Mouse (Mus musculus) forebrain, embryonic 10.5 days (tissue): ENCODE measurements around the gene Mei1. TPM values are rescaled to one million over a fixed set of nuclear protein-coding genes. Genes with fewer than 3 reads are reported as not detected.

ENCODE experiments used
- DNase-seq: peaks from one replicate; pipeline ENCODE4 v3.0.0-alpha.2; 2017; ENCODE audit warnings: low spot score; ENCODE audit errors: extremely low spot score
- H3K27ac ChIP-seq: fragments of 300-500 bp; sonication (generic); 2 replicates; pipeline ENCODE4 v1.5.1; 2016; ENCODE audit warnings: mild to moderate bottlenecking
- H3K27me3 ChIP-seq: fragments of 300-500 bp; sonication (generic); 2 replicates; pipeline ENCODE4 v1.6.1; 2016; ENCODE audit warnings: mild to moderate bottlenecking; ENCODE audit not compliant: poor library complexity, severe bottlenecking
- H3K36me3 ChIP-seq: fragments of 300-500 bp; sonication (generic); replicated peaks from 2 replicates; pipeline ENCODE4 v1.6.1; 2016; ENCODE audit warnings: mild to moderate bottlenecking, moderate library complexity
- H3K4me1 ChIP-seq: fragments of 300-500 bp; sonication (generic); 2 replicates; pipeline ENCODE4 v1.6.1; 2016
- H3K4me3 ChIP-seq: fragments of 300-500 bp; sonication (generic); 2 replicates; pipeline ENCODE4 v1.5.1; 2016; ENCODE audit warnings: mild to moderate bottlenecking, moderate library complexity
- H3K9me3 ChIP-seq: fragments of 300-500 bp; sonication (generic); 2 replicates; pipeline ENCODE4 v1.6.1; 2016; ENCODE audit warnings: mild to moderate bottlenecking, moderate library complexity
- WGBS: fragments of 180-500 bp; shearing (Covaris S2); methylation state at CpG from one replicate; pipeline ENCODE4 v1.1.7; 2016; 5-methylcytosine and 5-hydroxymethylcytosine counted together
- polyA plus RNA-seq: library from polyadenylated mRNA; unstranded; fragments of >200 nt; fragmentation: Nextera tagmentation; extraction: Ambion mirVana; gene quantifications from 2 replicates; pipeline ENCODE4 v1.2.1, GENCODE M21; 2016

Mei1 gene
- polyA plus RNA-seq, 1 experiment from 2014 or later, result 0.11 TPM

GRCm38 (mm10) chr15:82159471-82159870 is 89.7 kb downstream of the Mei1 start:
- 87% methylated on average over 9 of the region's 9 CpGs for WGBS
- peaks cover 47% of the 10 kb centered on the region for H3K36me3 ChIP-seq
- no peaks in the 10 kb centered on the region for H3K9me3 ChIP-seq
- no peak overlapping the region for H3K27ac ChIP-seq
- no peak overlapping the region for H3K4me3 ChIP-seq
- no peak for DNase-seq
- H3K4me1 ChIP-seq, result peaks cover 69% of the 10 kb centered on the region
- H3K27me3 ChIP-seq, result no peaks in the 10 kb centered on the region

- no peak overlapping the region for H3K27ac ChIP-seq
- WGBS, result 89% methylated on average over 11 of the region's 11 CpGs
Measured at GRCm38 (mm10) chr15:82160731-82161640, 91.2 kb downstream of the Mei1 start.

GRCm38 (mm10) chr15:82161965-82162600 is 92.3 kb downstream of the Mei1 start:
- 92% methylated on average over 12 of the region's 12 CpGs for WGBS
- no peak overlapping the region for H3K27ac ChIP-seq

More at GRCm38 (mm10) chr15:82160731-82161640, 91.2 kb downstream of the Mei1 start:
- no peak overlapping the region for H3K4me3 ChIP-seq
- DNase-seq, result no peak
- H3K9me3 ChIP-seq, result no peaks in the 10 kb centered on the region
- no peaks in the 10 kb centered on the region for H3K27me3 ChIP-seq
- H3K36me3 ChIP-seq, result peaks cover 32% of the 10 kb centered on the region
- peaks cover 75% of the 10 kb centered on the region for H3K4me1 ChIP-seq

GRCm38 (mm10) chr15:82163356-82164060 is 93.7 kb downstream of the Mei1 start:
- WGBS, result 88% methylated on average over 10 of the region's 10 CpGs
- Histone ChIP-seq H3K9me3 (no peaks in the 10 kb centered on the region), H3K36me3 (peaks cover 15% of the 10 kb centered on the region), H3K27me3 (no peaks in the 10 kb centered on the region), H3K27ac (peak overlapping the region; percentile 62), H3K4me3 (no peak overlapping the region), H3K4me1 (peaks cover 86% of the 10 kb centered on the region)
- DNase-seq, result no peak

More at GRCm38 (mm10) chr15:82161965-82162600, 92.3 kb downstream of the Mei1 start:
- H3K36me3 ChIP-seq, result peaks cover 21% of the 10 kb centered on the region
- peaks cover 85% of the 10 kb centered on the region for H3K4me1 ChIP-seq
- H3K27me3 ChIP-seq, result no peaks in the 10 kb centered on the region
- no peak for DNase-seq
- H3K4me3 ChIP-seq, result no peak overlapping the region
- no peaks in the 10 kb centered on the region for H3K9me3 ChIP-seq

- no peak for DNase-seq
- Histone ChIP-seq H3K9me3 (no peaks in the 10 kb centered on the region), H3K27me3 (no peaks in the 10 kb centered on the region), H3K36me3 (peaks cover 15% of the 10 kb centered on the region), H3K4me3 (no peak overlapping the region), H3K4me1 (peaks cover 82% of the 10 kb centered on the region), H3K27ac (peak overlapping the region; percentile 62; the same call in 1 of the 2 replicates)
- 65% methylated on average over 4 of the region's 4 CpGs for WGBS
Measured at GRCm38 (mm10) chr15:82164061-82164399, 94.2 kb downstream of the Mei1 start.

GRCm38 (mm10) chr15:82164496-82164895 is 94.7 kb downstream of the Mei1 start:
- H3K36me3 ChIP-seq, result peaks cover 20% of the 10 kb centered on the region
- peak overlapping the region; percentile 62; the same call in 1 of the 2 replicates for H3K27ac ChIP-seq
- 82% methylated on average over 7 of the region's 7 CpGs for whole genome bisulfite sequencing
- no peak for DNase-seq
- peaks cover 77% of the 10 kb centered on the region for H3K4me1 ChIP-seq
- no peaks in the 10 kb centered on the region for H3K27me3 ChIP-seq
- no peaks in the 10 kb centered on the region for H3K9me3 ChIP-seq
- no peak overlapping the region for H3K4me3 ChIP-seq

- WGBS, result 62% methylated on average over 8 of the region's 8 CpGs
- Histone ChIP-seq H3K36me3 (peaks cover 27% of the 10 kb centered on the region), H3K9me3 (no peaks in the 10 kb centered on the region), H3K27me3 (no peaks in the 10 kb centered on the region), H3K4me3 (no peak overlapping the region), H3K27ac (peak overlapping the region; percentile 75; the same call in 1 of the 2 replicates), H3K4me1 (peaks cover 68% of the 10 kb centered on the region)
- DNase-seq, result peak; percentile 73
Measured at GRCm38 (mm10) chr15:82165332-82166239, 95.8 kb downstream of the Mei1 start.

GRCm38 (mm10) chr15:82166240-82167100 is 96.7 kb downstream of the Mei1 start:
- WGBS, result 71% methylated on average over 22 of the region's 22 CpGs
- H3K27ac ChIP-seq, result peak overlapping the region; percentile 75

GRCm38 (mm10) chr15:82167201-82168168 is 97.7 kb downstream of the Mei1 start:
- H3K36me3 ChIP-seq, result peaks cover 45% of the 10 kb centered on the region
- H3K27ac ChIP-seq, result peak overlapping the region; percentile 75
- H3K27me3 ChIP-seq, result no peaks in the 10 kb centered on the region
- no peak overlapping the region for H3K4me3 ChIP-seq
- no peaks in the 10 kb centered on the region for H3K9me3 ChIP-seq
- 75% methylated on average over 23 of the region's 23 CpGs for WGBS
- H3K4me1 ChIP-seq, result peaks cover 55% of the 10 kb centered on the region
- no peak for DNase-seq

More at GRCm38 (mm10) chr15:82166240-82167100, 96.7 kb downstream of the Mei1 start:
- peaks cover 59% of the 10 kb centered on the region for H3K4me1 ChIP-seq
- peaks cover 35% of the 10 kb centered on the region for H3K36me3 ChIP-seq
- no peak for DNase-seq
- no peaks in the 10 kb centered on the region for H3K9me3 ChIP-seq
- no peak overlapping the region for H3K4me3 ChIP-seq
- H3K27me3 ChIP-seq, result no peaks in the 10 kb centered on the region

GRCm38 (mm10) chr15:82169671-82170070 is 99.9 kb downstream of the Mei1 start:
- Histone ChIP-seq H3K27me3 (no peaks in the 10 kb centered on the region), H3K36me3 (peaks cover 67% of the 10 kb centered on the region), H3K9me3 (no peaks in the 10 kb centered on the region), H3K27ac (no peak overlapping the region), H3K4me1 (peaks cover 38% of the 10 kb centered on the region), H3K4me3 (no peak overlapping the region)
- 79% methylated on average over 5 of the region's 5 CpGs for WGBS
- DNase-seq, result no peak
